Mouse (Mus musculus): Measurements from ENCODE around the gene Tmed10. TPM values are rescaled to one million over a fixed set of nuclear protein-coding genes. Genes with fewer than 3 reads are reported as not detected.

Tmed10 gene
- 212 and 223 TPM in 2 replicates for polyA plus RNA-seq (2015; fragmentation: Nextera tagmentation; extraction: Ambion mirVana)

- no peaks in the 10 kb centered on the region for H3K9me3 ChIP-seq (replicated peaks)
- H3K27ac ChIP-seq (replicated peaks): peak within 1 kb of the TSS; percentile 82
- ATAC-seq (ENCODE audit: low FRiP score): peak; percentile 97
- H3K4me2 ChIP-seq: peak within 1 kb of the TSS; percentile 68
- no peaks in the 10 kb centered on the region for H3K27me3 ChIP-seq (replicated peaks)
- peak within 1 kb of the TSS; percentile 78 for H3K9ac ChIP-seq (replicated peaks)
- H3K4me1 ChIP-seq: peaks cover 38% of the 10 kb centered on the region
- H3K36me3 ChIP-seq: no peaks in the 10 kb centered on the region
- under 1% methylated on average over 37 of the region's 37 CpGs for WGBS
- peak within 1 kb of the TSS; percentile 61 for H3K4me3 ChIP-seq (replicated peaks)
Observed at GRCm38 (mm10) chr12:85374561-85375272, at the start of gene Tmed10. Gene Tmed10, minus strand, starts transcription at chr12:85374847.

GRCm38 (mm10) chr12:85423236-85423635 is 48.6 kb upstream of the Tmed10 start:
- no peak overlapping the region for H3K9ac ChIP-seq (replicated peaks)
- no peak overlapping the region for H3K4me2 ChIP-seq
- no peaks in the 10 kb centered on the region for H3K27me3 ChIP-seq (replicated peaks)
- no peaks in the 10 kb centered on the region for H3K4me1 ChIP-seq
- ATAC-seq (ENCODE audit: low FRiP score): no peak
- 84% methylated on average over 11 of the region's 11 CpGs for WGBS
- no peak overlapping the region for H3K27ac ChIP-seq (replicated peaks)
- no peaks in the 10 kb centered on the region for H3K9me3 ChIP-seq (replicated peaks)
- H3K36me3 ChIP-seq: no peaks in the 10 kb centered on the region
- H3K4me3 ChIP-seq (replicated peaks): no peak overlapping the region

GRCm38 (mm10) chr12:85422536-85422935 is 47.9 kb upstream of the Tmed10 start:
- Histone ChIP-seq H3K27me3 (replicated peaks) (no peaks in the 10 kb centered on the region), H3K9me3 (replicated peaks) (no peaks in the 10 kb centered on the region), H3K4me2 (no peak overlapping the region), H3K4me1 (no peaks in the 10 kb centered on the region), H3K9ac (replicated peaks) (no peak overlapping the region), H3K4me3 (replicated peaks) (no peak overlapping the region), H3K27ac (replicated peaks) (no peak overlapping the region), H3K36me3 (no peaks in the 10 kb centered on the region)
- no peak for ATAC-seq (ENCODE audit: low FRiP score)
- 87% methylated on average over 8 of the region's 8 CpGs for WGBS

- H3K4me2 ChIP-seq: no peak overlapping the region
- no peak overlapping the region for H3K9ac ChIP-seq (replicated peaks)
- no peaks in the 10 kb centered on the region for H3K27me3 ChIP-seq (replicated peaks)
- H3K4me1 ChIP-seq: no peaks in the 10 kb centered on the region
- no peak for ATAC-seq (ENCODE audit: low FRiP score)
- H3K9me3 ChIP-seq (replicated peaks): no peaks in the 10 kb centered on the region
- H3K36me3 ChIP-seq: no peaks in the 10 kb centered on the region
- H3K4me3 ChIP-seq (replicated peaks): no peak overlapping the region
- 76% methylated on average over 9 of the region's 9 CpGs for WGBS
- H3K27ac ChIP-seq (replicated peaks): no peak overlapping the region
Observed at GRCm38 (mm10) chr12:85420945-85421344, 46.3 kb upstream of the Tmed10 start.

- no peak for ATAC-seq (ENCODE audit: low FRiP score)
- H3K36me3 ChIP-seq: no peaks in the 10 kb centered on the region
- no peaks in the 10 kb centered on the region for H3K9me3 ChIP-seq (replicated peaks)
- H3K4me3 ChIP-seq (replicated peaks): no peak overlapping the region
- 86% methylated on average over 9 of the region's 9 CpGs for WGBS
- no peaks in the 10 kb centered on the region for H3K4me1 ChIP-seq
- H3K9ac ChIP-seq (replicated peaks): no peak overlapping the region
- no peaks in the 10 kb centered on the region for H3K27me3 ChIP-seq (replicated peaks)
- no peak overlapping the region for H3K4me2 ChIP-seq
- H3K27ac ChIP-seq (replicated peaks): no peak overlapping the region
Observed at GRCm38 (mm10) chr12:85417845-85418244, 43.2 kb upstream of the Tmed10 start.

GRCm38 (mm10) chr12:85416298-85416697 is 41.7 kb upstream of the Tmed10 start:
- no peak for ATAC-seq (ENCODE audit: low FRiP score)
- no peak overlapping the region for H3K9ac ChIP-seq (replicated peaks)
- no peaks in the 10 kb centered on the region for H3K9me3 ChIP-seq (replicated peaks)
- H3K36me3 ChIP-seq: no peaks in the 10 kb centered on the region
- H3K4me3 ChIP-seq (replicated peaks): no peak overlapping the region
- no peaks in the 10 kb centered on the region for H3K4me1 ChIP-seq
- H3K4me2 ChIP-seq: no peak overlapping the region
- no peaks in the 10 kb centered on the region for H3K27me3 ChIP-seq (replicated peaks)
- H3K27ac ChIP-seq (replicated peaks): no peak overlapping the region
- 88% methylated on average over 5 of the region's 5 CpGs for WGBS

- no peak overlapping the region for H3K9ac ChIP-seq (replicated peaks)
- no peaks in the 10 kb centered on the region for H3K9me3 ChIP-seq (replicated peaks)
- no peaks in the 10 kb centered on the region for H3K27me3 ChIP-seq (replicated peaks)
- no peak overlapping the region for H3K27ac ChIP-seq (replicated peaks)
- no peak overlapping the region for H3K4me3 ChIP-seq (replicated peaks)
- H3K4me1 ChIP-seq: no peaks in the 10 kb centered on the region
- H3K36me3 ChIP-seq: no peaks in the 10 kb centered on the region
- H3K4me2 ChIP-seq: no peak overlapping the region
- no peak for ATAC-seq (ENCODE audit: low FRiP score)
- 88% methylated on average over 3 of the region's 3 CpGs for WGBS
Observed at GRCm38 (mm10) chr12:85415876-85416275, 41.2 kb upstream of the Tmed10 start.

- ATAC-seq (ENCODE audit: low FRiP score): no peak
- no peaks in the 10 kb centered on the region for H3K27me3 ChIP-seq (replicated peaks)
- H3K9ac ChIP-seq (replicated peaks): no peak overlapping the region
- H3K4me3 ChIP-seq (replicated peaks): no peak overlapping the region
- no peak overlapping the region for H3K27ac ChIP-seq (replicated peaks)
- no peaks in the 10 kb centered on the region for H3K4me1 ChIP-seq
- no peaks in the 10 kb centered on the region for H3K9me3 ChIP-seq (replicated peaks)
- no peak overlapping the region for H3K4me2 ChIP-seq
- H3K36me3 ChIP-seq: no peaks in the 10 kb centered on the region
- WGBS: 33% methylated on average over 2 of the region's 2 CpGs
Observed at GRCm38 (mm10) chr12:85411136-85411535, 36.5 kb upstream of the Tmed10 start.

- no peaks in the 10 kb centered on the region for H3K27me3 ChIP-seq (replicated peaks)
- no peaks in the 10 kb centered on the region for H3K36me3 ChIP-seq
- H3K9me3 ChIP-seq (replicated peaks): no peaks in the 10 kb centered on the region
- H3K4me1 ChIP-seq: no peaks in the 10 kb centered on the region
- no peak overlapping the region for H3K4me2 ChIP-seq
- WGBS: 88% methylated on average over 4 of the region's 4 CpGs
- no peak for ATAC-seq (ENCODE audit: low FRiP score)
- H3K27ac ChIP-seq (replicated peaks): no peak overlapping the region
- no peak overlapping the region for H3K9ac ChIP-seq (replicated peaks)
- no peak overlapping the region for H3K4me3 ChIP-seq (replicated peaks)
Observed at GRCm38 (mm10) chr12:85397960-85398272, 23.3 kb upstream of the Tmed10 start.

GRCm38 (mm10) chr12:85397063-85397959 is 22.7 kb upstream of the Tmed10 start:
- H3K36me3 ChIP-seq: no peaks in the 10 kb centered on the region
- H3K4me1 ChIP-seq: no peaks in the 10 kb centered on the region
- H3K27ac ChIP-seq (replicated peaks): no peak overlapping the region
- no peak overlapping the region for H3K4me2 ChIP-seq
- no peaks in the 10 kb centered on the region for H3K9me3 ChIP-seq (replicated peaks)
- no peak overlapping the region for H3K9ac ChIP-seq (replicated peaks)
- no peaks in the 10 kb centered on the region for H3K27me3 ChIP-seq (replicated peaks)
- WGBS: 83% methylated on average over 18 of the region's 18 CpGs
- ATAC-seq (ENCODE audit: low FRiP score): no peak
- no peak overlapping the region for H3K4me3 ChIP-seq (replicated peaks)

GRCm38 (mm10) chr12:85393981-85394380 is 19.3 kb upstream of the Tmed10 start:
- Histone ChIP-seq H3K36me3 (no peaks in the 10 kb centered on the region), H3K4me1 (no peaks in the 10 kb centered on the region), H3K9me3 (replicated peaks) (no peaks in the 10 kb centered on the region), H3K4me2 (no peak overlapping the region), H3K27me3 (replicated peaks) (no peaks in the 10 kb centered on the region), H3K27ac (replicated peaks) (no peak overlapping the region), H3K4me3 (replicated peaks) (no peak overlapping the region), H3K9ac (replicated peaks) (no peak overlapping the region)
- 78% methylated on average over 7 of the region's 7 CpGs for WGBS
- no peak for ATAC-seq (ENCODE audit: low FRiP score)

GRCm38 (mm10) chr12:85393526-85393925 is 18.9 kb upstream of the Tmed10 start:
- no peak for ATAC-seq (ENCODE audit: low FRiP score)
- 94% methylated on average over 5 of the region's 5 CpGs for WGBS
- H3K9ac ChIP-seq (replicated peaks): no peak overlapping the region
- H3K9me3 ChIP-seq (replicated peaks): no peaks in the 10 kb centered on the region
- H3K27ac ChIP-seq (replicated peaks): no peak overlapping the region
- no peak overlapping the region for H3K4me3 ChIP-seq (replicated peaks)
- H3K4me2 ChIP-seq: no peak overlapping the region
- no peaks in the 10 kb centered on the region for H3K27me3 ChIP-seq (replicated peaks)
- H3K36me3 ChIP-seq: no peaks in the 10 kb centered on the region
- no peaks in the 10 kb centered on the region for H3K4me1 ChIP-seq
